Mouse (Mus musculus) adrenal gland, adult 18-20 months (tissue): ENCODE data around the gene Kmt5a. TPM values are rescaled to one million over a fixed set of nuclear protein-coding genes. Genes with fewer than 3 reads are reported as not detected.
"Not testable (repeated sequence)": the region's sequence is repeated elsewhere in the genome, so short reads cannot be mapped to it uniquely, and the experiment has no call there.

Experiments used
- DNase-seq, 2 experiments: peaks; one replicate each; pipeline ENCODE4 v3.0.0; 2021 to 2022; ENCODE audit warnings: low spot score in 2 of 2
- total RNA-seq, 2 experiments: library from RNA; stranded (reverse); gene quantifications; 1 replicate in 1 of 2; 2 replicates in 1 of 2; pipeline ENCODE4 v1.2.3; 2021

The Kmt5a gene
- total RNA-seq, 2 experiments from 2014 or later, result 141 to 218 TPM

- DNase-seq, result no peak
Observed at GRCm38 (mm10) chr5:124480119-124480518, 40.4 kb downstream of the Kmt5a start.

DNA sequence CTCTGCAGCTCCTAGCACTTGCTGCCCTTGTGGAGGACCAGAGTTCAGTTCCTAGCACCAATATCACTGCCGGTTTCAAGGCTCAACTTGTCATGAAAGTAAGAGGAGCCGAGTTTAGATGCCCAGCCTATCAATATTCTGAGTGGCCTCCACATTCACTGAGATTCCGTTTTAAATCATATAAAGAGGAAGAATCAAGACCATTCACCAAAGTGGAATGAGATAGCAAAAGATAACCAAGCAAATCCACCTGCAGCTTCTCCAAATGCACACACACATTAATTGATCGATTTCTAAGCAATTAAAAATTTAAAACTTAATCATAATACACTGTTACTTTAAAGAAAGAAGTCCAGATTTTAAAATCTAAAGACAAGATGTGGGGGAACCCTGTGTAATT is 42.0 kb downstream of the Kmt5a start:
- DNase-seq, result no peak

GRCm38 (mm10) chr5:124482436-124482965 is 42.8 kb downstream of the Kmt5a start:
- DNase-seq, result peak; percentile 35 to 44

- peak; percentile 89 to 94 for DNase-seq
Observed at GRCm38 (mm10) chr5:124482966-124483654, 43.4 kb downstream of the Kmt5a start, which contains the start of gene Snrnp35. TSS of gene Snrnp35 (plus strand) at chr5:124483134.

- DNase-seq, result no peak
Observed at GRCm38 (mm10) chr5:124483655-124484396, 44.1 kb downstream of the Kmt5a start.

- DNase-seq, result no peak
Observed at GRCm38 (mm10) chr5:124485654-124486053, 45.9 kb downstream of the Kmt5a start.

- no peak for DNase-seq
Observed at GRCm38 (mm10) chr5:124488885-124489284, 49.2 kb downstream of the Kmt5a start.

- DNase-seq, result no peak
Observed at GRCm38 (mm10) chr5:124491732-124492131, 52.0 kb downstream of the Kmt5a start.

- DNase-seq, result no peak
Observed at GRCm38 (mm10) chr5:124492618-124493017, 52.9 kb downstream of the Kmt5a start.

GRCm38 (mm10) chr5:124493455-124493854 is 53.7 kb downstream of the Kmt5a start:
- no peak for DNase-seq

GRCm38 (mm10) chr5:124495547-124495946 is 55.8 kb downstream of the Kmt5a start:
- no peak for DNase-seq

DNA sequence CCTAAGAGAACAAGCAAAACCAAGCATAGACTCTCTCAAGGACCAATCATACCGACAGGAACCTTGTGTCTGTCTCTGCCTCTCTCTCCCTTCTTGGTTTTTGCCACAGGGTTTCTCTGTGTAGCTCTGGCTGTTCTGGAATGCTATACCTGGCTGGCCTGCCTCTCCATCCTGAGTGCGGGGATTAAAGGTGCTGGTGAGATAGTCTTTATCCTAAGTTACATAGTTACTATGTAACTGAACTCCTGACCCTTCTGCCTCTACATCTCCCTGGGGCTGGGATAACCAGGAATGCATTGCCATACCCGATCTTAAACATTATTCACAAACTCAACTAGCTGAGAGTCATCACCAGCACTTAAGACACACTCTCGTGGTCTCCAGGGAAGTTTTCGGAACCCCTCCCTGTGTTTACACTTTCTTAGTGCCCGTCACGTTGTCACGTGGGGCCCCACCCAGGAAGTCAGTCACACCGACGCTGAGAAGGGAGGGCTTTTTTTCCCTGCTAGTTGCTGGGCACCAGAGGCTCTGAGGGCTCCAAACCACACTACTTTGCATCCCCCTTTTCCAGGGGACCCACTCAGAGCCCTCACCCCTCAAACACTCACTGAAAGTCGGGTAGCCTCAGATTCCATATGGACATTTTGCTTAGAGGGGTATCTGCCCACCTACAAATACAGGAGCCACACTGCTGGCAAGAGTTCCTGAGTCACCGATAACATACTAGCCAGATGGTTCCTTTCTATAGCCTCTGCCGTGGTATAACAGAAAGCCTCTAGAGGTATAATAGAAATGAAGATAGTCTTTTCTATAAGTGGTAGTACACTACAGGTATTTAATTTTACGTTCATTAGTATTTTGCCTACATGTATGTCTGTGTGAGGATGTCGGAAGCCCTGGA is 57.1 kb downstream of the Kmt5a start:
- DNase-seq, result no peak

- peak; percentile 22 to 36 for DNase-seq
Observed at GRCm38 (mm10) chr5:124498221-124498876, 58.6 kb downstream of the Kmt5a start.

- DNase-seq, result no peak
Observed at GRCm38 (mm10) chr5:124499001-124499400, 59.3 kb downstream of the Kmt5a start.

- not testable (repeated sequence) for DNase-seq
Observed at GRCm38 (mm10) chr5:124500037-124500436, 60.3 kb downstream of the Kmt5a start.

DNA sequence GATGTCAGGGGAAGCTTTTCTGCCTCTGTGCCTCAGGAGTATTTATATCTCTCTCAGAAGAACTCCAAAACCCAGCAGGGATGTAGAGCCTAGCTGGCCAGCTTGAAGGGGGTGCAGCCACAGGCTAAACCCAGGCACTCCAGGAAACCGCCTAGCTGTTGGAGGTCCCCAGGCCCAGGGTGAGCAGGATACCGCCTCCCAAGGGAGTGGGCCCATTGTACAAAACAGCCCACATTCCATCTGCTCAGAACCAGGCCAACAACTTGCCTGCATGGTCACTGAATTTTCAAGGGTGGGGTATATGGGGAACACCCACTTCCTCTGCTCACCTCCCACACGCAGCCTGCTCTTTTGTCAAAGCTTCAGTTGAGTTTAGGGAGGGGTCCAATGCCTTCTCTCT is 60.8 kb downstream of the Kmt5a start:
- no peak for DNase-seq

DNA sequence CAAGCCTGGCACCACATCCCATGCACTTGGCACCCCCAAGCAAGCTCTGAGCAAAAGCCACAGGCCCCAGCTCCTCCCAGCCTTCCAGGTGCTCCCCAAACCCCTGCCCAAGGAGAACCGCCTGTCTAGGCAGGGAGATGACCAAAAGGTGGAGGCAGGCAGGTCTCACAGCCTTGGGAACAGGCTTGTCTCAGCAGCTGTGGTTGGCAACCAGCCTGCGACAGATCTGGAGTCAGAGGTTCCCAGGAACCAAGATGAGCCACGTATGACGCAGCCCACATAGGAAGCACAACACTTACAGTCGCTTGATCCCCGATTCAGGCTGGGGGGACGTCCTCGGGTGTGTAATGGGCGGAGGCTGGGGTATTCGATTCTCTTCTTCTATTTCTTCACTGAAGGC is 61.8 kb downstream of the Kmt5a start:
- DNase-seq, result no peak

GRCm38 (mm10) chr5:124503742-124504141 is 64.0 kb downstream of the Kmt5a start:
- DNase-seq, result no peak

GRCm38 (mm10) chr5:124505235-124505634 is 65.5 kb downstream of the Kmt5a start:
- DNase-seq, result no peak

DNA sequence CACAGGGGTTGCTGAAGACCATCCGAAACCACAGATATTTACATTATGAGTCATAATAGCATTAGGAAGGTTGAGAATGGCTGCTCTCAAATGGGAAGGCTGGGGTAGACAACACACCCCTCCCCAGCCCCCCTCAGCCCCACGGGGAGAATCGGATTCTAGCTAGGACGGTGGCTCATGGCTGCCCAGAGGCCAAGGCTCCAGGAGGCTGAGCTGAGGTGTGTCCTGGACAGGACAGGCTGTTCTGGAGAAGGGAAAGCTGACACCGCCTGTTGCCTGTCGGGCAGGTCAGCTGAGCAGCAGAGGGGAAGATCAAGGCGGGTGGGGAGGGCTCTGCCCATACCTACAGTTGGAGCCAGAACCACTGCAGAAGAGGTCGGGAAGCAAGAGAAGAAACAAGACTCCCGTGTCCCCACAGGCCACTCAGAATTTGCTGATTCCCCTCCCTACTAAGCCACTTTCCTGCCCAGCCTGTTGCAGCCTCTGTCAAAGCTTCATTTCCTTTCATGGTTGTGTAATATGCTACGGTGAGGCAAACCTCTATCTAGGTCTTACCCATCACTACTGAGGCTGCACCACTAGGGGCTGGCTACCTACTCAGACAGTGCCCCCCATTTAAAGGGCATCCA is 67.1 kb downstream of the Kmt5a start:
- DNase-seq, result no peak
